Mouse (Mus musculus) cerebellum, adult 2 months (tissue): ENCODE measurements around the gene Aff1.

Experiments
- CTCF ChIP-seq: fragments of 200-500 bp; IDR thresholded peaks from 2 replicates; pipeline ENCODE4 v1.5.1; 2011; ENCODE audit warnings: low read depth, mild to moderate bottlenecking, control low read depth, low read length, moderate library complexity, borderline replicate concordance; ENCODE audit not compliant: insufficient read depth
- POLR2A ChIP-seq: fragments of 200-500 bp; IDR thresholded peaks from 2 replicates; pipeline ENCODE4 v1.6.1; 2011; ENCODE audit warnings: low read length, control low read depth, borderline replicate concordance; ENCODE audit not compliant: insufficient read depth

DNA sequence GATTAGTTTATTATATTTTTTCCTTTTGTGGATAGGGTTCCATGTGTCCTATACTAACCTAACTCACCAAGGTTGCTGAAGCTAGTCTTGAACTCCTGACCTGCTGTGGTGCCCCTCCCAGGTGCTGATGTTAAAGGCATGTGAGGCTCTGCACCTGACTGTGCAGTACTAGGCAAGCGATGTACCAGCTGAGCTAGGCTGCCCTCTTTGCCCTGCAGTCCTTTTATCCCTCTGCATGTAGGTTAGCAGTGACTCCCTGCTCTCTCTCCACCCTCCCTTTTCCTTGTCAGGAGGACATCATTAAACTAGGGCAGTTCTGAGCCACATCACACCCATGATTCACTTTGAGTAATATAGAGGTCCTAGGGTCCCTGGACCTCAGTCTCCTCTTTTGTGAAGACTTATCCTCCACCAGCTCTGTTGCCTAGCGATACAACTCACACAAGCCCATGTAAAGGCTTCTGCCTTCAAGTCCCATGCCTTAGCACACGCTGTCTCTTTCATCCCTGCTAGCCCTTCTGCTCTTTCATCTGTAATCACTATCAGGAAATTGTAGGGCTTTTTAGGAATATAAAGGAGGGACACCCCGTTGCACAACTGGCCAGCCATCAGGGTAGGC is 35.7 kb downstream of the Aff1 start:
- TF ChIP-seq POLR2A = no peak
- no peak for TF ChIP-seq CTCF
